In genomic region chr9:113371718-113372306, GRCm38 (mm10) we compare ENCODE assay signal across 25 mouse cellular contexts.
DNase-seq lines count a peak whose midpoint lies in the region; ATAC-seq and TF ChIP-seq lines count a peak whose summit lies in the region.
"Had no signal": no experiment of that assay in that cellular context is flagged by ENCODE, and none has a peak within 500 bp of the region (broad histone marks: within the 10 kb centered on the region; RNA-seq: fewer than 3 reads in every experiment).

No protein-coding gene starts in this region.

- intact Hi-C loops in left cerebral cortex, adult 2 months (cut with DNase I), result no loop called here
- intact Hi-C loops in left cerebral cortex, postnatal 10 days (cut with DNase I), result no loop called here

- no peaks in the 10 kb centered on the region for H3K36me3 ChIP-seq in forebrain, embryonic 13.5 days (ENCODE audit: poor library complexity, severe bottlenecking)
- H3K36me3 ChIP-seq: forebrain, embryonic 10.5 days; heart, embryonic 10.5 days; heart, embryonic 13.5 days had no signal

- no peaks in the 10 kb centered on the region for H3K9me3 ChIP-seq in forebrain, embryonic 13.5 days (replicated peaks)
- H3K9me3 ChIP-seq: forebrain, embryonic 10.5 days; heart, embryonic 10.5 days; heart, embryonic 13.5 days had no signal

- H3K4me2 ChIP-seq in forebrain, embryonic 13.5 days, result no peak overlapping the region
- H3K4me2 ChIP-seq: heart, embryonic 13.5 days; hindbrain, embryonic 14.5 days had no signal

- no peak for TF ChIP-seq CTCF in left cerebral cortex, adult 2 months (IDR thresholded peaks at IDR 0.05)
- TF ChIP-seq CTCF in cortical plate, adult 2 months (IDR thresholded peaks at IDR 0.05; ENCODE audit: extremely low read depth, insufficient read depth, low read length), result no peak

- H3K27ac ChIP-seq in left cerebral cortex, adult 2 months, result peak overlapping the region; percentile 74
- no peak overlapping the region for H3K27ac ChIP-seq in cortical plate, adult 2 months (ENCODE audit: insufficient read depth, low read length)
- H3K27ac ChIP-seq in forebrain, embryonic 13.5 days, result no peak overlapping the region
- H3K27ac ChIP-seq: forebrain, embryonic 10.5 days; heart, embryonic 10.5 days; heart, embryonic 13.5 days; hindbrain, embryonic 14.5 days; hindbrain, postnatal 0 days had no signal

- no peaks in the 10 kb centered on the region for H3K27me3 ChIP-seq in forebrain, embryonic 13.5 days
- H3K27me3 ChIP-seq: heart, embryonic 13.5 days had no signal

- H3K4me1 ChIP-seq in cortical plate, adult 2 months (ENCODE audit: control insufficient read depth, insufficient read depth, low read length), result peaks cover 3% of the 10 kb centered on the region; the same call in 1 of the 2 replicates
- no peaks in the 10 kb centered on the region for H3K4me1 ChIP-seq in forebrain, embryonic 13.5 days
- H3K4me1 ChIP-seq: heart, embryonic 10.5 days; heart, embryonic 13.5 days had no signal

- TF ChIP-seq POLR2A in cortical plate, adult 2 months (IDR thresholded peaks at IDR 0.05; ENCODE audit: extremely low read depth, insufficient read depth, low read length), result 0 out of 2 replicates have a peak, but pooled peaks have one; percentile 17

- DNase-seq in left cerebral cortex, adult 2 months (ENCODE audit: extremely low spot score in 1 of 2, low spot score in 2 of 2), result peak; percentile 7 to 9
- DNase-seq in left cerebral cortex, postnatal 10 days (ENCODE audit: extremely low spot score in 1 of 2, low spot score in 2 of 2), result no peak
- DNase-seq in right cerebral cortex, adult 18-20 months, result peak; percentile 28
- no peak for DNase-seq in right cerebral cortex, postnatal 25 days
- DNase-seq: adrenal gland, adult 2 months; adrenal gland, postnatal 14 days; cerebellum, adult 11-12 months; cerebellum, adult 8-10 months; cerebellum, postnatal 10 days; cerebellum, postnatal 36 days; forebrain, postnatal 0 days; gastrocnemius, postnatal 14 days; heart, adult 18-20 months; heart, postnatal 14 days; heart, postnatal 4 days had no signal

- H3K9ac ChIP-seq in forebrain, embryonic 13.5 days, result no peak overlapping the region
- H3K9ac ChIP-seq: forebrain, postnatal 0 days; heart, embryonic 13.5 days; hindbrain, embryonic 14.5 days had no signal

- ATAC-seq in forebrain, embryonic 13.5 days, result no peak
- ATAC-seq: CD4-positive, CD25-positive, alpha-beta regulatory T cell, adult 4 months; forebrain, embryonic 14.5 days; forebrain, postnatal 0 days; hindbrain, postnatal 0 days; inflammation-experienced regulatory T-cells, adult 6 months had no signal

- 89% methylated on average over 7 of the region's 7 CpGs for WGBS in forebrain, embryonic 13.5 days

- H3K4me3 ChIP-seq in left cerebral cortex, adult 2 months, result no peak overlapping the region
- H3K4me3 ChIP-seq in cortical plate, adult 2 months (ENCODE audit: insufficient read depth, low read length), result no peak overlapping the region
- H3K4me3 ChIP-seq in forebrain, embryonic 13.5 days, result no peak overlapping the region
- H3K4me3 ChIP-seq: forebrain, embryonic 10.5 days; heart, embryonic 10.5 days; heart, embryonic 13.5 days had no signal

Comparison
In these comparisons a context has a peak if more than half of its experiments do, and no peak if none do; other contexts are left out.
1. DNase-seq: peak in left cerebral cortex, adult 2 months (2 of 2) and right cerebral cortex, adult 18-20 months (single experiment); none in left cerebral cortex, postnatal 10 days (0 of 2) and right cerebral cortex, postnatal 25 days (single experiment).